Comparison of ENCODE assay signal across 8 mouse cellular contexts in genomic region chr5:50057612-50058420, GRCm38 (mm10). TPM values are rescaled to one million over a fixed set of nuclear protein-coding genes. Genes with fewer than 3 reads are reported as not detected.
DNase-seq lines count a peak whose midpoint lies in the region; ATAC-seq and TF ChIP-seq lines count a peak whose summit lies in the region.

No protein-coding gene starts in this region.

- no peak for DNase-seq in kidney, postnatal 14 days
- no peak for DNase-seq in spleen, postnatal 4 days (ENCODE audit: low spot score in 2 of 2)
- DNase-seq in frontal cortex, postnatal 10 days (ENCODE audit: low spot score in 2 of 2), result no peak

- H3K4me3 ChIP-seq in kidney, embryonic 16.5 days (ENCODE audit: low read length), result peak overlapping the region; percentile 95
- H3K4me3 ChIP-seq in heart, embryonic 15.5 days, result peak overlapping the region; percentile 98
- peak overlapping the region; percentile 82 for H3K4me3 ChIP-seq in liver, embryonic 16.5 days (ENCODE audit: low read depth, low read length)
- peak overlapping the region; percentile 90 for H3K4me3 ChIP-seq in small intestine, adult 2 months (ENCODE audit: low read depth, low read length)

- under 1% methylated on average over 26 of the region's 26 CpGs for WGBS in kidney, embryonic 16.5 days
- 5% methylated on average over 26 of the region's 26 CpGs for WGBS in heart, embryonic 15.5 days
- 7% methylated on average over 26 of the region's 26 CpGs for WGBS in liver, embryonic 16.5 days (ENCODE audit: insufficient replicate concordance)
- 5% methylated on average over 26 of the region's 26 CpGs for WGBS in small intestine, adult 2 months

- peak overlapping the region; percentile 98 for H3K9ac ChIP-seq in kidney, embryonic 16.5 days (replicated peaks; ENCODE audit: low read length)
- peak overlapping the region; percentile 94 for H3K9ac ChIP-seq in heart, embryonic 15.5 days
- peak overlapping the region; percentile 80 for H3K9ac ChIP-seq in liver, embryonic 16.5 days (ENCODE audit: low read depth, low read length)

- TF ChIP-seq CTCF in small intestine, adult 2 months (IDR thresholded peaks at IDR 0.05; ENCODE audit: extremely low read depth, insufficient read length, insufficient replicate concordance, low read depth, low read length), result no peak

- H3K4me2 ChIP-seq in kidney, embryonic 16.5 days (replicated peaks; ENCODE audit: low read depth, low read length), result peak overlapping the region; percentile 66
- peak overlapping the region; percentile 76 for H3K4me2 ChIP-seq in heart, embryonic 15.5 days
- peak overlapping the region; percentile 98 for H3K4me2 ChIP-seq in liver, embryonic 16.5 days (ENCODE audit: low read depth, low read length)

- peak; percentile 5; the same call in 1 of the 2 replicates for ATAC-seq in kidney, embryonic 16.5 days (ENCODE audit: low FRiP score, low TSS enrichment)
- peak; percentile 31 for ATAC-seq in common myeloid progenitor, adult 5-6 weeks (replicated peaks; ENCODE audit: low read depth, poor library complexity, severe bottlenecking)
- 0 out of 2 replicates have a peak, but pooled peaks have one; percentile 7 for ATAC-seq in heart, embryonic 15.5 days (replicated peaks; ENCODE audit: insufficient number of reproducible peaks, insufficient read depth, low FRiP score, low read depth)
- peak; percentile 7; the same call in 1 of the 2 replicates for ATAC-seq in liver, embryonic 16.5 days (ENCODE audit: low read depth)

- H3K27ac ChIP-seq in kidney, embryonic 16.5 days (ENCODE audit: low read length), result peak overlapping the region; percentile 79
- peak overlapping the region; percentile 88 for H3K27ac ChIP-seq in heart, embryonic 15.5 days
- no peak overlapping the region for H3K27ac ChIP-seq in liver, embryonic 16.5 days (ENCODE audit: low read length)
- no peak overlapping the region for H3K27ac ChIP-seq in small intestine, adult 2 months (ENCODE audit: insufficient read depth, low read depth, low read length)

- no peaks in the 10 kb centered on the region for H3K36me3 ChIP-seq in kidney, embryonic 16.5 days (ENCODE audit: insufficient read depth, low read length)
- H3K36me3 ChIP-seq in heart, embryonic 15.5 days, result no peaks in the 10 kb centered on the region
- H3K36me3 ChIP-seq in liver, embryonic 16.5 days (ENCODE audit: control insufficient read depth, insufficient read depth), result no peaks in the 10 kb centered on the region
- no peaks in the 10 kb centered on the region for H3K36me3 ChIP-seq in small intestine, adult 2 months (ENCODE audit: control insufficient read depth, insufficient read depth, low read length)

- no peaks in the 10 kb centered on the region for H3K27me3 ChIP-seq in kidney, embryonic 16.5 days (ENCODE audit: insufficient read depth, low read length)
- H3K27me3 ChIP-seq in heart, embryonic 15.5 days, result no peaks in the 10 kb centered on the region
- H3K27me3 ChIP-seq in liver, embryonic 16.5 days (ENCODE audit: control insufficient read depth, insufficient read depth, low read depth, low read length), result peaks cover 19% of the 10 kb centered on the region
- no peaks in the 10 kb centered on the region for H3K27me3 ChIP-seq in small intestine, adult 2 months (ENCODE audit: control insufficient read depth, insufficient read depth, low read length)

- TF ChIP-seq POLR2A in small intestine, adult 2 months (IDR thresholded peaks at IDR 0.05; ENCODE audit: low read depth, low read length), result no peak

- H3K9me3 ChIP-seq in kidney, embryonic 16.5 days (ENCODE audit: low read length), result no peaks in the 10 kb centered on the region
- no peaks in the 10 kb centered on the region for H3K9me3 ChIP-seq in heart, embryonic 15.5 days (replicated peaks)
- H3K9me3 ChIP-seq in liver, embryonic 16.5 days (replicated peaks; ENCODE audit: control insufficient read depth, low read length), result no peaks in the 10 kb centered on the region

- H3K4me1 ChIP-seq in kidney, embryonic 16.5 days (ENCODE audit: insufficient read depth, low read length), result peaks cover 34% of the 10 kb centered on the region
- H3K4me1 ChIP-seq in heart, embryonic 15.5 days (replicated peaks), result peaks cover 40% of the 10 kb centered on the region
- H3K4me1 ChIP-seq in liver, embryonic 16.5 days (ENCODE audit: control insufficient read depth, low read depth, low read length), result peaks cover 15% of the 10 kb centered on the region
- H3K4me1 ChIP-seq in small intestine, adult 2 months (ENCODE audit: control insufficient read depth, insufficient read depth, insufficient read length, low read length), result peaks cover 2% of the 10 kb centered on the region; the same call in 1 of the 2 replicates

RNA-seq across cellular contexts. Expression of gene Adgra3, which starts 1.0 kb away (rescaled TPM):
- polyA plus RNA-seq in kidney, embryonic 16.5 days (2015; fragmentation: Nextera tagmentation; extraction: Ambion mirVana), result 18.3 and 35.3 TPM in 2 replicates
- total RNA-seq in common myeloid progenitor, adult 5-6 weeks (2017), result 9.1 and 9.8 TPM in 2 replicates
- polyA plus RNA-seq in heart, embryonic 15.5 days (2015; fragmentation: Nextera tagmentation; extraction: Ambion mirVana), result 11.1 and 15.1 TPM in 2 replicates
- 1.1 and 1.7 TPM in 2 replicates for polyA plus RNA-seq in liver, embryonic 16.5 days (2015; fragmentation: Nextera tagmentation; extraction: Ambion mirVana)
- polyA plus RNA-seq in small intestine, adult 2 months (2012; rRNA removed), result 11.0 and 18.2 TPM in 2 replicates

Comparison
In these comparisons a context has a peak if more than half of its experiments do, and no peak if none do; other contexts are left out.
1. H3K27ac ChIP-seq: peak in kidney, embryonic 16.5 days (single experiment) and heart, embryonic 15.5 days (single experiment); none in liver, embryonic 16.5 days (single experiment) and small intestine, adult 2 months (single experiment).
2. Peak in every context shown above with its lines, with median percentiles within 50 percentile points of each other: ATAC-seq, H3K4me2 ChIP-seq, H3K4me3 ChIP-seq and H3K9ac ChIP-seq.